Mouse (Mus musculus) c-Kit-negative CD71-positive TER-119-positive erythroid progenitor cells, embryonic 14.5 days (primary cell): ENCODE data around the gene Sult2b1.

Source experiments
- DNase-seq: peaks from one replicate; pipeline ENCODE4 v3.0.0-alpha.2; 2013; ENCODE audit warnings: low read depth, low spot score

Sult2b1 gene

DNA sequence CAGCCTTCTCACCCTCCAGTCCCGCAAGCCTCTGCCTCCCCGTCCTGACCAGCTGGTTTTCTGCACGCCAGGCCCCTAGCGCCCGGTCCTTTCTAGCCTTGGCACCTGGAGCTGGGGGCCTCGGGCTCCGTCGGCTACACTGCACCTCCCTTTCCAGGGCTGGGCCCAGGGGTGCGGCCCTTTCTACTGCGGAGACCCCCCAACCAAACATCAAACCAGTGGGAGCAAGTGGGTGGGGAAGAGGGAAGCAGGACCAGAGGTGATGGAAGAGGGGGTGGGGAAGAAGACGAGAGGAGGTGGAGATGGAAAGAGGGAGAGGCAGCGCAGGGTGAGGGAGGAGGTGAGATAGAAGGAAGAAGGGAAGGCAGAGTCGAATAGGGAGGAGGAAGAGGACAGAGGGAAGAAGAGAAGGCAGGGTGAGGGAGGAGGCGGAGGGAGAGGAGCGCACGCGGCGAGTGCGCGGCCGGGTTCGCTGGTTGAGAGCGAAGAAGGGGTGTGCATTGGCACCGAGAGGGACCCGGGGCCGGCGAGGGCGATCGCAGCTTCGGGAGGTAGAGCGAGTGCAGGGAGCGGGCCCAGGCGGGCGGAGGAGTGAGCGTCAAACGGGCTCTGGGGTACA, 84.8 kb downstream of the Sult2b1 start, which contains the start of gene Car11:
Gene Car11 (plus strand): TSS at position 321 of the 619 bp plus-strand sequence.
- DNase-seq: no peak

DNA sequence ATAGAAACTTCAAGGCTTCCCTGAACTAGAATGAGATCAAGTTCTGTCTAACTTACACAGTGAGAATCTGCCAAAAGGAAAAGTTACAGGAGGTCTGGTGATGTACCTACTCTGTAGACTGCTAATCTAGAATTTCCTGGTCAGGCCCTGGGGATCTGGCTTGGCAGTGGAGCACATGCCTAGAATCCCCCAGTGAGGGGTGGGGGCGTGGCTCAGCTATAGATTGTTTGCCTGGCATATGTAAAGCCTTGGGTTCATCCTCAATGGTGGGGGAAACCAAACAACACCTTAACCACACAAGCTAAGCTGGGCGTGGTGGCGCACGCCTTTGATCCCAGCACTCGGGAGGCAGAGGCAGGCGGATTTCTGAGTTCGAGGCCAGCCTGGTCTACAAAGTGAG, 86.6 kb downstream of the Sult2b1 start:
- no peak for DNase-seq

DNA sequence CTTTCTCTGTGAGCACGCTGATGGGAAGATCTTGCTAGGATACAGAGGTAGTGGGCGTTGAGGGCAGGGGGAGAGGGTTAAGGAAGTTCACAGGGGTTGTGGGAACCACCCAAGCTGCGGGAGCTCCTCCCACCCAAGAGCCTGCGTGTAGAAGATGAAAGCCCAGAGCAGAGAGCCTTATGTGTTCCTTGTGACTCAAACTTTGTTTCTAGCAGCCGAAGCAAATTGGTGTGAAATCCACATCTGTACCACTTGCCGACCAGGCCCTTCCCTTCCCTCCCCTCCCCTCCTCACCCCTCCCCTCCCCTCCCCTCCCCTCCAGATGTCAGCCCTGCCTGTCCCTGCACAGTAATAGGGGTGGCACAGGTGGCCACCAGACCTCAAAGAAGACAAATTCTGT, 89.4 kb downstream of the Sult2b1 start:
- no peak for DNase-seq

DNA sequence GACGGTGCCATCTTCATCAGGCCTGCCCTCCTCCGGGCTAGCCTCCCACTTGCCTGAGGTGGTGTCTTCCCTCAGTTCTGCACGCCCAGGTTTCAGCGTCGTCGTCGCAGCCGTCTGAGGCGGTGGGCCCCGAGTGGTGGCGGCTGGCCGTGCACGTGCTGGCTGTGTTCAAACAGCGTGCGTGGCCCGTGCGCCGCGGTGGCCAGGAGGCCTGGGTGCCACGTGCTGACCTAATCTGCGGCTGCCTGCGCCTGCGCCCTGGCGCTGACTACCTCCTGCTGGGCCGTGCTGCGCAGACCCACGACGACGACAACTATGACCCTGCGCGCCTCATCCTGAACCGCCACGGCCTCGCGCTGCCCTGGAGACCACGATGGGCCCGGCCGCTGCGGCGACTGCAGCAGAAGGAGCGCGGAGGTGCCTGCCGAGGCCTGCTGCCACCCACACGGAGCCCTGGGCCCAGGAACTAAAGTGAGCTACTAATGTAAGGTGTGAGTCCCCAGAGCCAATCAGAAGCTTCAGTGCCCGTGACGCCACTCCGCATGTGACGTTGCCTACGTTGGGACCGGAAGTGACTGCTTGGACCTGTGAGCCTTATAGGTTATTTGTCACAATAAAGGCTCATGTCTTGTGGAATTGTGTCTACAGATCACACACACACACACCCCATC, 90.4 kb downstream of the Sult2b1 start, which contains the start of gene Sec1:
Gene Sec1 (minus strand): TSS at position 482 of the 671 bp plus-strand sequence.
- no peak for DNase-seq

DNA sequence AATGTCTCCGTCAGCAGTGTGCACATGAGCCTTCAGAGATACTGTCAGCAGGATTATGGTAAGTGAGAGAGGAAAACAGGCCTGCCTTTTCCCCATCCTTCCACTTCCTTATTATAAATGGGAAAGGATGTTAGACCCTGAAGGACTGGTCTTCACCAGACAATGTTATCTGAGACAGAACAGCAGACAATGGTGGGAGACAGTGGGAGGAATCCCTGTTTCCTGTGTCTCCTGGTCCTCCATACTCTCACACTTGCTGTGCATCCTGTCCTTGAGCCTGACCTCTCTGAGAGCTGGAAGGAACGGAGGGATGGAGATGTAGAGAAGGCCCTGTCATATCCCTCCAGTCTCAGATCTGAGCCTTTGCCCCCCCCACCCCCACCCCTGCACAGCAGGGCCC, 92.1 kb downstream of the Sult2b1 start:
- no peak for DNase-seq

DNA sequence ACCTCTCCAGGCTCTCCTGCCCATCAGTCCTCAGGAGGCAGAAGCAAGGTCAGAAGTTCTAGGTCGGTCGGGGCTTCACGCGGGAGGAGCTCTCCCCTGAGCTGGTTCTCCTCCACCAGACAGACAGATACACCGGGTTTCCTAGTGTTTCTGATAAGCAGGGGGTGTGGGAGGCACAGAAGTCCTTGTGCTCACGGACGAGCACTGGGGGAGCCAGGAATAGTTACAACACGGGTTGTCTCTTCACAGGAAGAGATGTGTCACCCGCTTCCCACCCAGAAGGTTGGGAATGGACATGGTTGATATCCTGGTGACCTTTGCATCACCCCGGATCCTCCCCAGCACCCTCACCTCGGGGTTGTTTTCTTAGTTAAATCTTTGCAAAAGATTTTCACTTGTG, 94.7 kb downstream of the Sult2b1 start:
- DNase-seq: no peak

DNA sequence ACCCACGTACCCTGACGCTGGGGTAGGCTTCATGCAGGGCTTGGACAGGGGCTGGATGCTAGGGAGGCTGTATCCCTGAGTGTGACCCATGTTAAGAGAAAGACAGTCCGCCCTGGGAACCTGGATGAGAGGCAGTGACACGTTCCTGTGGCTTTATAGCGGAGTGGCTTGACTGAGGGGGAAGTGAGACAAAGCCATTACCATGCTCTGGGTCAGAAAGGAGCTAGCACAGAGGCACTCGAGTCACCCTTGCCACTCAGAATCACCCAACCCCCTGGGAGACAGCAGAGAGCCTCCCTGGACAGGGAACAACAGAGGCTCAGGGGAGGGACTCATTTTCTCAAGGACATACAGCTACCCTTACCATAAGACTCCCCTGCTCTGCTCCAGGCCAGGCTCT, 95.4 kb downstream of the Sult2b1 start:
- no peak for DNase-seq

DNA sequence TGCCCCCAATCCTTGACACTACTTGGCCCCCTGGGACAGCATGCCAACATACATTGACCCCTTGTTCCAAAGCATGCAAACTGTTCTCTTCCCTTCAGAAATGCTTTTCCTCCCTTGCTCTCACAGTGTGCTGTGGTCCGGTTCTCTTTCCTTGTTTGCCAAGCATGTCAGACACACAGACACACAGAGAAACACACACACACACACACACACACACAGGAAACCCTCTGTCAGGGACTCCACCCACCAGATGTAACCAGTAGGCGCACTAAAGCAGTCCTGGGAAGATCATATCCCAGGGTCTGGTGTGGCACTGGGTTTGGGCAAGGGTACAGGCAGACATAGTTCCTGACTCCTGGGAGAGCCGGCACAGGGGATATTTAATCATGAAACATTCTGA, 97.6 kb downstream of the Sult2b1 start:
- DNase-seq: no peak

DNA sequence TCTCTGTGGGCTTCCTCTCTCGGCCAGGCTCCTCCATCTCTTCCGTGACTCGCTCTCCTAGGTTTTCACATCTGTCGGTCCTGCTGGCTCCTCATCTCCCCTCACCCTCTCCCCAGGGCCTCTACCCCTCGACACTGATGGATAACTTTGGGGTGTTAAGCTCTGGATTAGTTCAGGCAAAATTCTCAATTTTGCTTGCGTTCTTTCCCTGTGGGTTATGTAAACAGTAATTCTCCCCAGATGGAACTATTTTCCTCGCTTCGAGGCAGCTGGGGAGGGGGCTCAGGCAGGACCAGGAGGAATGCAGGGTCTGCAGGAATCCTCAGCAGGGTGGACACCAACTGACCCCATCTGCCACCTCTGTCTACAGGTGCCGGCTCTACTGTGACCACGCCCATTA, 98.7 kb downstream of the Sult2b1 start:
- no peak for DNase-seq

DNA sequence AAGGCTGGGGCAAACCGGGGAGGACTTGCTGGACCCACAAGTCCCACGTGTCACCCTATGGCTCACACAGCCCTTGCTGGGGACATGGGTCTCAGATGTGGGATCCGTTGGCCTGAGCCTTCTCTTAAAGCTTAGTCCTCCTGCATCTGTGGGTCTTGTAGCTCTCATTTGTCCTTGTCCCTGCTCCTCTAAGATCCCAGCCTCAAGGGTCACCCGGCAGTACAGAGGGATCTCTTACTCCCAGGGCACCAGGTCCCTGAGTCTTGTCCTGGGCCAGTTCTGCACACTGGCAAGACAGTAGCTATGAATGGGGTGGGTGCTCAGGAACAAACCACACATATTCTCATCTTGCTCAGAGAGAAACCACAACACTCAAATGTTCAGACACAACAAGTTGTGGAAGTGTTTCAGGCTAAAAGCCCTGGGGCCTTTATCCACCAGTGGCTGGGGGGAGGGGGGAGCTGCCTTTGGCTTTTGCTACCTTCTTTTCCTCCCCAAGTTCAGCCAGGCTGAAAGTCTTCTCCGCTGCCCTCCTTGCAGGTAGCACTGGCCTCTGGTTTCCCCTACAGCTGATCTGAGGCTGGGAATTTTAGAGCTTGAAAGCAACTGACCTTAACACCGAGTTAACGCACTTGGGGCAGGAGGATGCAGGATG, 100.9 kb downstream of the Sult2b1 start, which contains the start of gene Ntn5:
Gene Ntn5 (plus strand): TSS at position 627 of the 655 bp plus-strand sequence.
- DNase-seq: no peak

DNA sequence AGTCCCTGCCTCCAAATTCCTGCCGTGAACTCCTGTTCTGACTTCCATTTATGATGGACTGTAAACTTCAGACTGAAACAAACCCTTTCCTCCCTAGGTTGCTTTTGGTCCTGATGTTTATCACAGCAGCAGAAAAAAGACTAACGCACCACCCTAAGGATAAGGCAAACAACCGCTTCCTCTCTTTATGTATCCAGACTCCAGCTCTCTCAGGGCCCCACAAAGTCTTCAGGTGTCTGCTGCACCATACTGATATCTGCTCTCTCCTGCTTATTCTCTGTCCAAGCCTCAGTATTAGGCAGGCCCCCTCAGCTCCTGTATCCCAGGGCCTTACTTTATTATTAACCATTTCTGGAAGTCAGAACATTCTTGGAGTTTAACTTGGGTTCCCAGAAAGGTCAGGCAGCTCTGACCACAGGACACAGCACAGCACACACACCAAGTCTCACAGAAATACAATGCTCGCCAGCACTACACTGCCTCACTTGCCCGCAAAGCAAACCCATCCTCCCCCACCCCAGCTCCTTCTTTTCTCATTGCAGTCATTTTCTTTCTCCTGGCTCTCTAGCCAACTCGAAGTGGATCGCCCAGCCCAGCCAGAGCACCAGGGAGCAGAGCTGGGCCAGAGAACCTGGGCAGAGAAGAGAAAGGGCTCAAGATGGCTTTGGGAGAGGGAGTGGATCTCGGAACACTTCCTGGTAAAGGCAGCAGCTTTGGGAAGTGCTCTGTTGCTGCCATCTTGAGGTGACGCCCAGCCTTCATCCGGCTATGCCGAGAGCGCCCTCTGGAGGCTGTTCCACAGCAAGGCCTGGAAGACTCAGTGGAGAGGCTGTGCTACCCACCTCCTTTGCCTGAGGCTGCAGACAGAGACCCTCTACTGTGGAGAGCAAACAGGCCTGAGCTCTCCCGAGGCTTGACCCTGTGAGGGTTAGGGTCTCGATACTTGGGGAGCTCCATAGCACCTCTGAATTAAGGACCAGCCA, 102.0 kb downstream of the Sult2b1 start:
- no peak for DNase-seq

DNA sequence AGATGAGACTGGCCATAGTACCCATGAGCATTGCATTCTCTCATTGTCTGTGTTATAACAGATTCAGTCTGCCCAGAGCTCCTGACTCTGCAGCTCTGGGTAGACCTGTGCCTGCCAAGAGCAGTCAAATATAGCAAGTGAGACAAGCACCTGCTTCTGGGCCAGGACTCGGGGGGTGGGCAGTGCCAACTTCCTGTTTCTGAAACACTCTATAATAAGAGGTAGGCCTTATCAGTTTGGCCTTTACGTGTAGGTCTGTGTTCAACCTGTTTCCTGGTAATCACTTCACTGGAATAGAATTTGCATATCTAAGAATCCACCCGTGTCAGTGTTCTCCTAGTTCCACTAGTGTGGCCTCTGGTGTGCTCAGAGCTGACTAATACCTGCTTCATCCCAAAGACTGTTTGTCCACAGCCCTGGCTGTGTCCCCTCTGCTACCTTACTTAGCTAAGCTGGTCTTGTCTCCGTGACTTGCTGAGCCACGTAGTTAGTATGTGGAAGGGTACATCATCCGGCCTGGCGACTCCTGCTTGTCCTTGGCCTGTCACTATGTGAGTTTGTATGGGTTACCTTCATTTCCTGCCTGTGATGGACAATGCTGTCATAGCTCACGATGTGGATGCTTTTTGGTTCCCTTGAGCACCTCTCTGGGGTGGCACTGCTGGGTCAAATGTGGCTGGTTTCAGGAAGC, 103.3 kb downstream of the Sult2b1 start:
- no peak for DNase-seq
